Mouse (Mus musculus) heart, embryonic 15.5 days (tissue): ENCODE results near the gene Rfng. TPM values are rescaled to one million over a fixed set of nuclear protein-coding genes. Genes with fewer than 3 reads are reported as not detected.

Experiments
- ATAC-seq: fragments of 200-750 bp; cut with Nextera tagmentation; replicated peaks from 2 replicates; pipeline ENCODE4 v1.8.0; 2017; ENCODE audit warnings: low read depth, moderate TSS enrichment; ENCODE audit not compliant: insufficient number of reproducible peaks, insufficient read depth, low FRiP score
- H3K27ac ChIP-seq: fragments of 300-500 bp; sonication (generic); 2 replicates; pipeline ENCODE4 v1.5.1; 2015; ENCODE audit warnings: mild to moderate bottlenecking, inconsistent platforms
- H3K27me3 ChIP-seq: fragments of 300-500 bp; sonication (generic); 2 replicates; pipeline ENCODE4 v1.6.1; 2015; ENCODE audit warnings: inconsistent platforms
- H3K36me3 ChIP-seq: fragments of 300-500 bp; sonication (generic); 2 replicates; pipeline ENCODE4 v1.6.1; 2015; ENCODE audit warnings: mild to moderate bottlenecking, inconsistent platforms
- H3K4me1 ChIP-seq: fragments of 300-500 bp; sonication (generic); replicated peaks from 2 replicates; pipeline ENCODE4 v1.6.1; 2015; ENCODE audit warnings: inconsistent platforms
- H3K4me2 ChIP-seq: fragments of 300-500 bp; sonication (generic); 2 replicates; pipeline ENCODE4 v1.6.1; 2015; ENCODE audit warnings: inconsistent platforms, mild to moderate bottlenecking, moderate library complexity
- H3K4me3 ChIP-seq: fragments of 300-500 bp; sonication (generic); 2 replicates; pipeline ENCODE4 v1.5.1; 2015; ENCODE audit warnings: mild to moderate bottlenecking, inconsistent platforms
- H3K9ac ChIP-seq: fragments of 300-500 bp; sonication (generic); 2 replicates; pipeline ENCODE4 v1.6.1; 2015; ENCODE audit warnings: mild to moderate bottlenecking, inconsistent platforms
- H3K9me3 ChIP-seq: fragments of 300-500 bp; sonication (generic); replicated peaks from 2 replicates; pipeline ENCODE4 v1.6.1; 2016; ENCODE audit warnings: inconsistent platforms
- WGBS: fragments of 180-500 bp; shearing (Covaris S2); methylation state at CpG from one replicate; pipeline ENCODE4 v1.1.7; 2015; ENCODE audit warnings: mixed read lengths; 5-methylcytosine and 5-hydroxymethylcytosine counted together
- polyA plus RNA-seq: library from polyadenylated mRNA; unstranded; fragments of >200 nt; fragmentation: Nextera tagmentation; extraction: Ambion mirVana; gene quantifications from 2 replicates; pipeline ENCODE4 v1.2.1, GENCODE M21; 2015

Gene Rfng
- polyA plus RNA-seq, 1 experiment from 2014 or later: 21.1 TPM

- H3K36me3 ChIP-seq: no peaks in the 10 kb centered on the region
- peaks cover 6% of the 10 kb centered on the region for H3K4me1 ChIP-seq
- H3K4me3 ChIP-seq: no peak overlapping the region
- no peak overlapping the region for H3K27ac ChIP-seq
- no peak overlapping the region for H3K4me2 ChIP-seq
- 58% methylated on average over 6 of the region's 6 CpGs for WGBS
- no peak for ATAC-seq
- H3K27me3 ChIP-seq: 0 out of 2 replicates have a peak, but pooled peaks cover 2% of the 10 kb centered on the region
- no peaks in the 10 kb centered on the region for H3K9me3 ChIP-seq
- no peak overlapping the region for H3K9ac ChIP-seq
Measured at GRCm38 (mm10) chr11:120736424-120736823, 47.6 kb downstream of the Rfng start.

- no peak overlapping the region for H3K4me2 ChIP-seq
- no peaks in the 10 kb centered on the region for H3K36me3 ChIP-seq
- H3K27ac ChIP-seq: no peak overlapping the region
- no peak overlapping the region for H3K9ac ChIP-seq
- WGBS: 47% methylated on average over 6 of the region's 6 CpGs
- H3K27me3 ChIP-seq: peaks cover 15% of the 10 kb centered on the region; the same call in 1 of the 2 replicates
- no peak for ATAC-seq
- no peaks in the 10 kb centered on the region for H3K9me3 ChIP-seq
- H3K4me1 ChIP-seq: peaks cover 6% of the 10 kb centered on the region
- no peak overlapping the region for H3K4me3 ChIP-seq
Measured at GRCm38 (mm10) chr11:120733521-120733920, 50.5 kb downstream of the Rfng start.

GRCm38 (mm10) chr11:120731858-120732680 lies 51.9 kb downstream of the Rfng start, which contains the start of gene Cbr2:
Gene Cbr2, minus strand, starts transcription at chr11:120732114.
- H3K4me2 ChIP-seq: no peak within 1 kb of the TSS
- H3K27ac ChIP-seq: peak within 1 kb of the TSS; percentile 49
- no peak within 1 kb of the TSS for H3K4me3 ChIP-seq
- WGBS: 58% methylated on average over 12 of the region's 12 CpGs
- H3K27me3 ChIP-seq: peaks cover 20% of the 10 kb centered on the region; the same call in 1 of the 2 replicates
- no peaks in the 10 kb centered on the region for H3K36me3 ChIP-seq
- no peaks in the 10 kb centered on the region for H3K9me3 ChIP-seq
- peaks cover 6% of the 10 kb centered on the region for H3K4me1 ChIP-seq
- no peak for ATAC-seq
- H3K9ac ChIP-seq: no peak within 1 kb of the TSS

GRCm38 (mm10) chr11:120731395-120731794 lies 52.6 kb downstream of the Rfng start:
- peaks cover 21% of the 10 kb centered on the region for H3K27me3 ChIP-seq
- H3K4me3 ChIP-seq: no peak overlapping the region
- H3K4me2 ChIP-seq: no peak overlapping the region
- no peak for ATAC-seq
- WGBS: 97% methylated on average over 1 of the region's 1 CpGs
- no peak overlapping the region for H3K27ac ChIP-seq
- H3K36me3 ChIP-seq: no peaks in the 10 kb centered on the region
- peaks cover 12% of the 10 kb centered on the region for H3K4me1 ChIP-seq
- no peaks in the 10 kb centered on the region for H3K9me3 ChIP-seq
- no peak overlapping the region for H3K9ac ChIP-seq

Other genes with a start within 250 kb of the Rfng start
- 119 and 143 TPM in 2 replicates for gene Mcrip1, start 234.5 kb downstream of the Rfng start, polyA plus RNA-seq
- 0.50 and 7.6 TPM in 2 replicates for gene Ppp1r27, start 233.1 kb downstream of the Rfng start, polyA plus RNA-seq
- gene P4hb, start 211.0 kb downstream of the Rfng start, polyA plus RNA-seq: 357 and 484 TPM in 2 replicates
- gene Arhgdia, start 202.6 kb downstream of the Rfng start, polyA plus RNA-seq: 345 and 458 TPM in 2 replicates
- 238 and 262 TPM in 2 replicates for gene Alyref, start 185.8 kb downstream of the Rfng start, polyA plus RNA-seq
- 175 and 182 TPM in 2 replicates for gene Anapc11, start 185.8 kb downstream of the Rfng start, polyA plus RNA-seq
- 11.7 and 13.0 TPM in 2 replicates for gene Npb, start 175.7 kb downstream of the Rfng start, polyA plus RNA-seq
- gene Pcyt2, start 166.3 kb downstream of the Rfng start, polyA plus RNA-seq: 80.3 and 111 TPM in 2 replicates
- gene Sirt7, start 159.0 kb downstream of the Rfng start, polyA plus RNA-seq: 17.6 and 25.1 TPM in 2 replicates
- 17.8 and 21.2 TPM in 2 replicates for gene Mafg, start 150.6 kb downstream of the Rfng start, polyA plus RNA-seq
- 17.1 and 23.5 TPM in 2 replicates for gene Pycr1, start 140.4 kb downstream of the Rfng start, polyA plus RNA-seq
- gene Myadml2, start 136.0 kb downstream of the Rfng start, polyA plus RNA-seq: 13.2 and 15.4 TPM in 2 replicates
- 1.5 and 2.7 TPM in 2 replicates for gene Notum, start 123.0 kb downstream of the Rfng start, polyA plus RNA-seq
- 90.4 and 110 TPM in 2 replicates for gene Aspscr1, start 111.2 kb downstream of the Rfng start, polyA plus RNA-seq
- 105 and 111 TPM in 2 replicates for gene Cenpx, start 70.5 kb downstream of the Rfng start, polyA plus RNA-seq
- 27.5 and 36.8 TPM in 2 replicates for gene Lrrc45, start 70.3 kb downstream of the Rfng start, polyA plus RNA-seq
- gene Rac3, start 62.7 kb downstream of the Rfng start, polyA plus RNA-seq: 7.8 and 17.0 TPM in 2 replicates
- gene Dcxr, start 56.9 kb downstream of the Rfng start, polyA plus RNA-seq: 7.0 and 16.7 TPM in 2 replicates
- gene Cbr2, start 52.1 kb downstream of the Rfng start, polyA plus RNA-seq: 11.4 and 46.0 TPM in 2 replicates
- 2.1 and 2.8 TPM in 2 replicates for gene Hmga1b, start 21.4 kb downstream of the Rfng start, polyA plus RNA-seq
- 113 and 134 TPM in 2 replicates for gene Gps1, start 65 bp upstream of the Rfng start, polyA plus RNA-seq
- gene Dus1l, start 12.2 kb upstream of the Rfng start, polyA plus RNA-seq: 36.9 and 50.0 TPM in 2 replicates
- gene Fasn, start 40.3 kb upstream of the Rfng start, polyA plus RNA-seq: 17.0 and 31.7 TPM in 2 replicates
- gene Ccdc57, start 148.7 kb upstream of the Rfng start, polyA plus RNA-seq: 3.5 and 4.5 TPM in 2 replicates
- 158 and 159 TPM in 2 replicates for gene Slc16a3, start 164.3 kb upstream of the Rfng start, polyA plus RNA-seq
- gene Csnk1d, start 207.1 kb upstream of the Rfng start, polyA plus RNA-seq: 59.5 and 79.0 TPM in 2 replicates